Mouse (Mus musculus) effector memory CD4-positive, alpha-beta T cell, adult 5 months (primary cell): Measurements from ENCODE around the gene Tecrl. TPM values are rescaled to one million over a fixed set of nuclear protein-coding genes. Genes with fewer than 3 reads are reported as not detected.

ENCODE experiments used
- polyA plus RNA-seq: library from polyadenylated mRNA; unstranded; fragments of 100-300 nt; shearing (Covaris generic); gene quantifications from one replicate; pipeline ENCODE4 v1.2.1, GENCODE M21; 2017

Tecrl gene
- polyA plus RNA-seq = not detected

GRCm38 (mm10) chr5:83354846-83355561 lies at the start of gene Tecrl:
TSS of gene Tecrl (minus strand) at chr5:83355195.

